Mouse (Mus musculus): Measurements from ENCODE around the gene Ttc17.

Gene Ttc17

DNA sequence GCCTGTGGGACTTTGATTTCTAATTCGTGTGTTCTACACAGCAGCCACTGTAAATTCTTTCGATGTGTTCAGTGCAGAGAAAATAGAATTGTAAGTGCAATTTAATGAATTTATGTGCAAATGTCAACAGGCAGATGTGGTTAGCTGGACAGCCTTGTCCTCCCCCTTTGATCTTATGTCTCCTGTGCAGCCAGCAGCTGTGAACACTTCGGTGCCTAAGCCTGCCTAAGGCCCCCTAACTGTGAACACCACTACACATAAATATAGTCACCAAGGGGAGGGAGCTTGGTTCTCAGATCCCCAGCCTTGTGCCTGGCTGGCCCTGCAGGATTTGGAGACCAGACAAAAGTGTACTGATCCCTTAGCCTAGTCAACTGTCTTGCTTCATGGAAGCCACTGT lies 109.0 kb downstream of the Ttc17 start:
- no peak for ATAC-seq (ENCODE audit: low TSS enrichment)

DNA sequence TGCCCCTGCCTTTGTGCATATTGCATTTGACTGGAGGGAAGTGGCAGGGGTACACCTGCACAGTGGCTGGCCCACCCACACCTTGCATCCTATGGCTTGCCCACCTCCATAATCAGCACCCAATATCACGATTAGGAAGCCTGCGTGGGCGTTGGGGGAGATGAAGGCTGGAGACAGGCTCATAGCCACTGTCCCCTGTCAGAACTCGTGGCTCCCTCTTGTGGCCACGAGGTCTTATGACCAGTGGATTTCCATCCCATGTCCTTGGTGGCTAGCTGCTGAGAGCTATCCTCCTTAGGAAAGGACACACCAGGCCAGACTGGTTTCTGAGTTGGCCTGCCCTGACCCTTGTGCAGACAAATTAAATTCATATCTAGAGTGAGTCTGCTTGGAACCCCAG lies 116.0 kb downstream of the Ttc17 start:
- ATAC-seq (ENCODE audit: low TSS enrichment): peak; percentile 88

- ATAC-seq (ENCODE audit: low TSS enrichment): no peak
These were observed 116.8 kb downstream of the Ttc17 start for GRCm38 (mm10) chr2:94289659-94290058.

GRCm38 (mm10) chr2:94289169-94289568 lies 117.3 kb downstream of the Ttc17 start:
- ATAC-seq (ENCODE audit: low TSS enrichment): no peak; the same call in 1 of the 2 replicates

- no peak for ATAC-seq (ENCODE audit: low TSS enrichment)
These were observed 118.4 kb downstream of the Ttc17 start for GRCm38 (mm10) chr2:94288086-94288485.

DNA sequence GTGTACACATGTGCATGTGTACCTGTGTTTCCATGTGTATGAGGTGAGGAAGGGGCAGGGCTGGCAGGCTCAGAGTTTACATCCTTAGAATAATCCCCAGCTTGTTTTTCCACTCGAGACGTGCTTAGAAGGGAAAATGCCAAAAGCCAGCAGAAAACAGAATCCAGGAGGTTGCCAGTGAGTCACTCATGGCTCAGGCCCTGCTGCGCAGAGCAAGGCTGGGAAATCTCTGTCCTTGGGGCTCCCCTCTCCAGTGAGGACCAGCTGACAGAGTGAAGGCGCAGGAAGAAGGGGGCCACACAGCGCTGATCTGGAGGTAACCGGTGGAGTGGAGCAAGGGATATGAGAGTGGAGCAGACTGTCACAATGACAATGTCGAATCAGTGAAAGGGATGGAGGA lies 119.1 kb downstream of the Ttc17 start:
- ATAC-seq (ENCODE audit: low TSS enrichment): peak; percentile 25; the same call in 1 of the 2 replicates

DNA sequence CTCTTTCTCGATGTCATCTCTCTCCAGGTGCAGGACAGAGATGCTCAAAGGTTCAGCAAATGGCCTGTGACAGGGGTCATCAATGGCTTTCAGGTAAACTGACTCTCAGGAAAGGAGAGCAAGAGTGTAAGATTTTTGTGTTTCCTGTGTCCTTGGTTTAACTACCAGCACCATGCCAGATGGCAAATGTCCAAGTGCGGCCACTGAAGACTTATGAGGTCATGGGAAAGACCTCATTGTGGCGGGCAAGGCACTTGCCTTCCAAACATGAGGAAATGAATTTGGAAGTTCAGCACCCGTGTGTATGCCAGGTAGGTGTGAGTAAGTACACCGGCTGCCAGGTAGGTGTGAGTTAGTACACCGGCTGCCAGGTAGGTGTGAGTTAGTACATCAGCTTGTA lies 123.0 kb downstream of the Ttc17 start:
- no peak for ATAC-seq (ENCODE audit: low TSS enrichment)

DNA sequence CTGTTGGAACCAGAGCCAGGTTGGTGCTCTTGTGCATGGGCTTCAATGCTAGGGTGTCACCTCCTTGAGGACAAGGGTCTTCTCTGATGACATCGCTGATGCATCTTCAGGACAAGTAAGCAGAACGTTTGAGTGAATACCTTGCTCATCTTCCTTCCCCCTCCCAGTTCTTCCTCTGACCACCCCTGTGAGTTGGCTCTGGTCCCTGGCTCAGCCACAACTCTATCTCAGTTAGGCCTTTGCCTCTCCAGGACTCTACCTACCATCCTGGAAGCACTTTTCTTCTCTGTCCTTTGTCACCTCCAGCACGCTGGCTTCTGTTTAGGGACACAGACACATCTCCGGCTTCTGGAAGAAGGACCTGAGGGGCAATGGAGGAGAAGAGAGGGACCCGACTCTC lies 126.9 kb downstream of the Ttc17 start:
- no peak for ATAC-seq (ENCODE audit: low TSS enrichment)

DNA sequence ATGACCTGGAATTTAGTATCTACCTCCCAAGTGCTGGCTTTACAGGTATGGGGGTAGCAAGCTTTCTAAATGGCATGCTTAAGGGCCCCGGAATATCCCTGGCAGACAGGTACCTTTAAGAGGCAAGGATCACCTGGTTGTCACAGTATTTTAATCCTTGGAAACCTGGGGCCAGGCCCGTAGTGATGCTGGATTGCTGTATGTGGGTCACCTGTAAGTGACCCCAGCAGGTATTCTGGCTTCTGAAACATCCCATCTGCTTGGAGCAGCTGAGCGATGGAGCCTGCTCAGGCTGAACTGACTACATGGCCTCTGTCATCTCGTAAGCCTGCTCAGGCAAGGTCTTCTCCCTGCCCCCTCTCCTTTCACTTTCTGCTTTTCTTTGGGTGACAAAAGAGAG lies 130.4 kb downstream of the Ttc17 start:
- no peak for ATAC-seq (ENCODE audit: low TSS enrichment)

DNA sequence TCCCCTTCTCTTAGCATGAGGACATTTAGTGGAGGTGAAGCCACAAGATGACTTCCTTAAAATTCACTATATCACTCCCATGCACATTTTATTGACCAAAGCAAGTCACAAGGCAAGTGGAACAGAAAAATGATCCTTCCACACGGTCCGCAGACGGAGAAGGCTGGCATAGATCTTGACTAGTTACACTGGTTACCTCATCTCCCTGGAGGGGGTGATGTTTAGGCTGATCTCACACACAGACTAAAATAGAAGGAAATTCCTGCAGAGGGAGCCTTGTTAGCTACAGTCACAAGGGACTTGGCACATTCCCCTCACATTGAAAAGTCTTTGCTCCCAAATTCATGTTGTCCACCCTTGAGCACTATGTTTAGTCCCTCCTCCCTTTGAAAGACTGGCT lies 130.8 kb downstream of the Ttc17 start:
- ATAC-seq (ENCODE audit: low TSS enrichment): no peak

- ATAC-seq (ENCODE audit: low TSS enrichment): peak; percentile 48
These were observed 133.1 kb downstream of the Ttc17 start for GRCm38 (mm10) chr2:94273154-94274021.

GRCm38 (mm10) chr2:94271176-94271575 lies 135.3 kb downstream of the Ttc17 start:
- peak; percentile 14; the same call in 1 of the 2 replicates for ATAC-seq (ENCODE audit: low TSS enrichment)

GRCm38 (mm10) chr2:94268835-94269234 lies 137.7 kb downstream of the Ttc17 start:
- peak; percentile 14; the same call in 1 of the 2 replicates for ATAC-seq (ENCODE audit: low TSS enrichment)

GRCm38 (mm10) chr2:94267213-94267850 lies 139.2 kb downstream of the Ttc17 start:
- no peak for ATAC-seq (ENCODE audit: low TSS enrichment)

- no peak for ATAC-seq (ENCODE audit: low TSS enrichment)
These were observed 139.9 kb downstream of the Ttc17 start for GRCm38 (mm10) chr2:94266381-94267160.

DNA sequence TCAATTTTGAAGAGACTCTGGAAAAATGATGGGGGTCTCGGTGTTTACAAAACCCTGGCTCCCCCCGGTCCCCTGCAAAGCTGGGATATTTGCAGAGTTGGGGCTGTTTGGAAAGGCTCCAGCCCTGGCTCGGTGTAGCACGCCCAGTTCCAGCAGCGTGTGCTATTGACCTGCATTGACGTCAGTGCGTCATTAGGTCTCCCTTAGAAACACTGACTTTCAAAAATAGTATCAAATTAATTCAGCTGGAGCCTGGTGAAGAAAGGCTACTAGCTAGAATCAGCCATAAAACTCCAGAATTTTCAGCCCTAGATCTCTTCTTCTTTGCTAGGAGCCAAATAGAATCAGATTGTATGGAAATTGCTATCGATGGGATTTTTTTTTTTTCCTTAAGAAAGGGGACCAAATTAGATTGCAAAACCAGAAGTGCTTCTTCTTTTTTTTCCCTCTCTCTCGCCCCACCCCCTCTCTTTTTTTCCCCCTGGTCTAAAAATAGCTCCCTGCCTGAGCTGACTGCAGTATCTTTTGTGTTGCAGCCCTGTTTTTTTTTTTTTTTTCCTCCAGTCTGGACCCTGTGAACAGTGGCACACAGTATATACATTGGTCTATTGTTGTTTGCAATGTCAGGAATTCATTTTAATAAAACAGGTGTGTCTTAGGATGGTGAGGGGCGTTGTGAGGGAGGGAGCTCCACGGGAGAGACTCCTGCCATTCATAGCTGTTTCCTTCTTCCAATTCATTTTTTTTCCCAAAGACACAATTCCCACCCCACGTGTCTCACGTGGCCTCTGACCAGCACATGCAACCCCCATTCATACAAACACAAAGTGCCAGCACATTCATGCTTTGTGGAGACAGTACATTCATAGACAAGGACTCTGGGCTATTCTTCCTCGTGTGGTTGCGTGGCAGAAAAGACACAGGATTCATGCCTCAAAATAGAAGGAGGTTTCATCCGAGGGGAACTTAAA lies 141.0 kb downstream of the Ttc17 start:
- ATAC-seq (ENCODE audit: low TSS enrichment): peak; percentile 12; the same call in 1 of the 2 replicates

DNA sequence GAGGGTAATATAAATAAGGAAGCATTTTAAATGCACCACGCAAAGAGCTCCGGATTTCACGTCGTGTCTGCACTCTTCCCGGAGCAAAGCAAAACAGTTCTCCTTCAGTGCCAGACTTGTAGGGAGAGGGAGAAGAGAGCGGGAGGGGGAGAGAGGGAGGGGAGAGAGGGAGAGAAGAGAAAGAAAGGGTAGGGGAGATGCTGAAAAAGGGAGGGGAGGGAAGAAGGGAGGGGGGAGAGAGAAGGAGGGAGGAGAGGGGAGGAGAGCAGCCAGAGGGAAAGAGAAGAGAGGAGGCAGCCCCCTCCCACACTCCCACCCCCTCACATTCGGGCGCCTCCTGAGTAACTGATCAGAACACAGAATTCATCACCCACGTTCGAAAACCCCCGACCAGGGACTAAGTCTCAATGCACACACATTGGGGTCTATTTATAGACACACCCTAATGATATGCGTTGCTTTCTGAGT lies 141.8 kb downstream of the Ttc17 start:
- peak; percentile 53 for ATAC-seq (ENCODE audit: low TSS enrichment)

GRCm38 (mm10) chr2:94264006-94264405 lies 142.5 kb downstream of the Ttc17 start:
- no peak for ATAC-seq (ENCODE audit: low TSS enrichment)

DNA sequence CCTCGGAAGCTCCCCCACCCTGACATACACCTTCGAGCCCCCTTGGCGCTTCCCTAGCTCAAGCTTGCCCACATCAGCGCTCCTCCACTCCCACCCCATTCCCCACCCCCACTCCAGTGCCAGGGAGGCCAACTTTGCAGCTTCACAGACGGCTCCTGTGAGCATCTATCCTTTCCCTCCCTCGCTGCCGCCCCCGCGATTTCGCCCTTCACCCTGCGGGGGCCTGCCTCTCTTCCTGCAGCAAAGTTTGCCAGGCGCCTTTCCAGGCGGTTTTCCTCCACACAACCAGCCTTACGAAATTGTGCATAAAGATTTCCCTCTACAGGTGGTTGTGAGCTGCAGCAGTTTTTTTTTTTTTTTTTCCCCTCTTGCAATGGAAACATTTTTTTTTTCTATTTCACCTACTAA lies 143.0 kb downstream of the Ttc17 start:
- peak; percentile 39; the same call in 1 of the 2 replicates for ATAC-seq (ENCODE audit: low TSS enrichment)

DNA sequence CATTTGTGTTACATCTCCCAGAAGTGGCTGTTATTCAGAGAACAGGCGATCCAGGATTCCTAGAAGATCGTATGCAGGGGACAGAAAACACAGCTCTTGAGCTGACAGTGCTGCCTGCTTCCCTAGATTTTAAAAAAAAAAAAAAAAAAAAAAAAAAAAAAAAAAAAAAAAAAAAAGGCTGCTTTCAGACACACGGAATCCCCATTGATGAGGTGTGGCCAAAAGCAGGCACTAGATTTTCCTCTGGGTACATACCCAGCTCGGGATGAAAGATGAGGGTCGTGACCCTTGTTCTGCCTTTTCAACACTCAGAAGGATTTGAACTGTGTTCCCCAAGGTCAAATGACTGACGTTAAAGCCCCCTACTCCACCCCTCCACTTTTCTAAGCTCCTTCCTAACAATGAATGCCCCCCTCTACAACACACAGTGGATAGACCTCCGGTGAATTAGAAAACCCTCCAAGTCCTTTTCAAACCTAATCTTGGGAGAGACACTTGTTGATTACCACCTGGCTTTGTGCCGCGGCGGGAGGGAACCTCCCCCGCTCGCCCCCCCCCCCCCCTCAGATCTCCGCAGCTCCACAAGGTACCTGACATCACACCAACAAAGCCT lies 143.5 kb downstream of the Ttc17 start:
- ATAC-seq (ENCODE audit: low TSS enrichment): no peak
